Mouse (Mus musculus) kidney, postnatal 4 days (tissue): ENCODE measurements at regions not wholly inside any gene's neighbourhood (a gene's known extent, or its start where the extent isn't known, plus 50 kb on each side); places are given as distances from the start of the nearest gene placed in this dataset.

ENCODE experiments used
- DNase-seq, 2 experiments: peaks; one replicate each; pipeline ENCODE4 v3.0.0; 2021; ENCODE audit warnings: mixed read lengths in 2 of 2

DNA sequence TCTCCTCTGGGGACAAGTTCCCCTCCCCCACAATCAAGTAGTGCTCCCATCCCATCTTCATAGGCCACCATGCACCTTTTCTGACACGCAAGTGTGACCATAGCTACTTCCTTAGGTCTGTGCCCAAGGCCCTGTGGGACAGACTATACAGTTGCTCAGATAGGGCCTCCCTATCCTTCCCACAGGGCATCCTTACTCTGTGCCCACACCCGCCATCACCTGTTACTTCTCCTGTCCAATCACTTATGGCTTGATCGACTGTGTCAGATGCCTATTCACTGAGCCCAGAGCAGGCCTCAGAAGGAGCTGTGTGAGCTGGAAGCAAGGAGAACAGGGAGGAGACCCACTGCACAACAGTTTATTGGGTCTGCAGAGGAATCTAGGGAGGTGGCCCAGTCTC lies 56.6 kb upstream of the Lrpap1 start:
- no peak for DNase-seq

GRCm38 (mm10) chr5:35160929-35161815 lies 55.6 kb upstream of the Lrpap1 start:
- no peak for DNase-seq

DNA sequence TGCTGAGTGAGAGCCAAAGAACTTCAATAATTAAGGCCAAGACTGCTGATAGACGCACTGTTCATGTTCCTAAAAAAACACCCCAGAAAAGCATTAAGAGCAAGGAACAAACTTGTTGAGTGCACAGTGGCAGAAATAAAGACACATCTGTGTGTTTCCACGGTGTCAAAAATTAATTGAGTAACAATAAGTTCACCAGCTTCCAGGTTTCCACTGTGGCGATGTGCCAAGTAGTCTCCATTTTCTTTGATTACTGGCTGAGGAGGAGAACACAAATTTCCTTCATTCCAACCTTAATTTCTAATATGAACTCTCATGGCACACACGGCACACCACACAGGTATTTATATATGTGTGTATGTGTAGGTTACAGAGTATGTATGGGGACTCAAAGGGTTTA lies 54.3 kb upstream of the Lrpap1 start:
- no peak for DNase-seq

DNA sequence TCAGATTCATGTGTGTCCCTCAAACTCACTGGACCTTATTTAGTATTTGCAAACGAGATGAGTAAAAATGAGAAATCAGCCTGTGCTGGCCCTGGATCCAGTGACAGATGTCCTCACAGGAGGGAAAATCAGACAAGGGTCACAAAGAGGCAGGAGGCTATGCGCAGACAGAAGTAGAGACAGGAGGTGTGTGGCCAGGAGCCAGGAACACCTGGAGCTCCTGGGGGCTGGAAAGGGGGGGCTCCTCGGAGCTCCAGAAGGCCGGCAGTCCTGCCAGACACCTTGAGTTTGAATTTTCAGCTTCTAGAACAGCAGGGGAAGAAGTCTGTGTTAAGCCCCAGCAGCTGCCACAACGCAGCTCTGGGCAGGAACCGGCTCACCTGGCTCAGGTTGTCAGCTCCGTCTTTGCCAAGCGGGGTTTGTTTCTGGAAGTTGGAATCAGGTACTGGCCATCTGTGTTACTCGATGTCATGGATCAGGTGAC lies 53.7 kb upstream of the Lrpap1 start:
- DNase-seq, result no peak

GRCm38 (mm10) chr5:35158346-35159047 lies 52.9 kb upstream of the Lrpap1 start:
- DNase-seq, result peak in 1 of 2 experiments; percentile 29

- no peak for DNase-seq
Observed at GRCm38 (mm10) chr5:35156371-35156770, 50.8 kb upstream of the Lrpap1 start.

DNA sequence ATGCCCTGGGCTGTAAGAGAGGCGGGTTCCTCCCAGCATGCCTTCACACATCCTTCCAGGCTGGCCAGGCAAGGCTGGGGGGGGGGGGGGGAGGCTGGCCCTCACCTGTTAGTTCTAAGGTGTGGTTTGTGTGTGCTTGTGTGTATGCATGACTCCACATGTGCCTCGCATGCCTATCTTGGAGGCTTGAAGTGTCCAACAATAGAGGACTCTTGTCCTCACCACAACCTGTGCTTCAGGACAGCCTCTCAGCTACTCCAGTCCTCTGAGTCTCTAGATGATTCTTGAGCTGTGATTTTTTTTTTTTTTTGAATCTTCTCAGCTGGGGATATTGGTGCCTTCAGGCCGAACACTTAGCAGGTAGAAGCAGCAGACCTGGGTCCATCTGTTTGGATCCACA lies 50.2 kb upstream of the Lrpap1 start:
- DNase-seq, result no peak
